Mouse (Mus musculus) hindbrain, embryonic 11.5 days (tissue): Measurements from ENCODE around the gene Bcr. TPM values are rescaled to one million over a fixed set of nuclear protein-coding genes. Genes with fewer than 3 reads are reported as not detected.

Experiments
- ATAC-seq: fragments of 200-750 bp; cut with Nextera tagmentation; 2 replicates; pipeline ENCODE4 v1.8.0; 2017; ENCODE audit warnings: mild to moderate bottlenecking, moderate TSS enrichment, moderate library complexity; ENCODE audit not compliant: low FRiP score
- DNase-seq: peaks from one replicate; pipeline ENCODE4 v3.0.0-alpha.2; 2015; ENCODE audit warnings: low spot score
- H3K27ac ChIP-seq: fragments of 300-500 bp; sonication (generic); 2 replicates; pipeline ENCODE4 v1.5.1; 2014; ENCODE audit warnings: mild to moderate bottlenecking, low read depth, low read length
- H3K27me3 ChIP-seq: fragments of 300-500 bp; sonication (generic); 2 replicates; pipeline ENCODE4 v1.6.1; 2014; ENCODE audit warnings: mild to moderate bottlenecking, low read length, moderate library complexity, mixed read lengths; ENCODE audit not compliant: control insufficient read depth, insufficient read depth
- H3K36me3 ChIP-seq: fragments of 300-500 bp; sonication (generic); 2 replicates; pipeline ENCODE4 v1.6.1; 2014; ENCODE audit warnings: mild to moderate bottlenecking, low read length, moderate library complexity, mixed read lengths; ENCODE audit not compliant: control insufficient read depth, insufficient read depth
- H3K4me1 ChIP-seq: fragments of 300-500 bp; sonication (generic); replicated peaks from 2 replicates; pipeline ENCODE4 v1.6.1; 2014; ENCODE audit warnings: low read length, mixed read lengths; ENCODE audit not compliant: control insufficient read depth, insufficient read depth
- H3K4me2 ChIP-seq: fragments of 300-500 bp; sonication (generic); replicated peaks from 2 replicates; pipeline ENCODE4 v1.6.1; 2014; ENCODE audit warnings: mild to moderate bottlenecking, low read depth, low read length
- H3K4me3 ChIP-seq: fragments of 300-500 bp; sonication (generic); 2 replicates; pipeline ENCODE4 v1.5.1; 2014; ENCODE audit warnings: low read depth, low read length
- H3K9ac ChIP-seq: fragments of 300-500 bp; sonication (generic); 2 replicates; pipeline ENCODE4 v1.6.1; 2014; ENCODE audit warnings: low read depth, low read length
- H3K9me3 ChIP-seq: fragments of 300-500 bp; sonication (generic); 2 replicates; pipeline ENCODE4 v1.6.1; 2016; ENCODE audit warnings: low read length; ENCODE audit not compliant: control insufficient read depth
- WGBS: fragments of 180-500 bp; shearing (Covaris S2); extraction: QIAGEN DNeasy Blood & Tissue Kit; methylation state at CpG from one replicate; pipeline ENCODE4 v1.1.7; 2014; 5-methylcytosine and 5-hydroxymethylcytosine counted together
- polyA plus RNA-seq: library from polyadenylated mRNA; unstranded; fragments of >200 nt; fragmentation: Nextera tagmentation; extraction: Ambion mirVana; gene quantifications from 2 replicates; pipeline ENCODE4 v1.2.1, GENCODE M21; 2014

Bcr gene
- polyA plus RNA-seq, 1 experiment from 2014 or later: 15.2 TPM

GRCm38 (mm10) chr10:75051364-75052074 lies 8.9 kb upstream of the Bcr start:
- Histone ChIP-seq H3K27ac (no peak overlapping the region), H3K9me3 (no peaks in the 10 kb centered on the region), H3K4me1 (peaks cover 3% of the 10 kb centered on the region; the same call in 1 of the 2 replicates), H3K9ac (no peak overlapping the region), H3K27me3 (no peaks in the 10 kb centered on the region), H3K36me3 (no peaks in the 10 kb centered on the region), H3K4me3 (no peak overlapping the region), H3K4me2 (no peak overlapping the region)
- no peak for DNase-seq
- ATAC-seq: no peak
- 95% methylated on average over 21 of the region's 21 CpGs for WGBS

- 85% methylated on average over 8 of the region's 8 CpGs for WGBS
- Histone ChIP-seq H3K9ac (no peak overlapping the region), H3K9me3 (no peaks in the 10 kb centered on the region), H3K4me1 (peaks cover 3% of the 10 kb centered on the region; the same call in 1 of the 2 replicates), H3K4me3 (no peak overlapping the region), H3K4me2 (no peak overlapping the region), H3K27me3 (no peaks in the 10 kb centered on the region), H3K36me3 (no peaks in the 10 kb centered on the region), H3K27ac (no peak overlapping the region)
- no peak for DNase-seq
- no peak for ATAC-seq
Observed at GRCm38 (mm10) chr10:75052902-75053301, 7.5 kb upstream of the Bcr start.

DNA sequence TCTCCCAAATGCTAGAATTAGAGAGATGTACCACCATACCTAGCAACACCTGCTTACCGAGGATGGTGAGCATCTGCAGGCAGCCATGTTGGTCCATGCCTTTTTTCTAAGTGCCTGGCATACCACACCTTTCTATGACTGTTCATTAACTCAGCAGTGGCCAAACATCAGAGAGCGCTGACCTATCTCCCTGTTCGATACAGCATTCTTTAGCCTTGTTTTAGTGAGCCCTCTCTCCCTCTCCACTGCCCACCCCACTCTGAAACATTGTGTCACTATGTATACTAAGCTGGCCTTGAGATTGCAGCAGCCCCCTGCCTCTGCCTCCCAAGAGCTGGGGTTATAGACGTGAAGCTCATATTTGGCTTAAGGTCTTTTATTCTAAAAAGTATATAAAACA lies 6.7 kb upstream of the Bcr start:
- WGBS: 92% methylated on average over 4 of the region's 4 CpGs
- no peak overlapping the region for H3K4me2 ChIP-seq
- no peak for DNase-seq
- H3K9ac ChIP-seq: no peak overlapping the region
- H3K4me3 ChIP-seq: no peak overlapping the region
- no peaks in the 10 kb centered on the region for H3K9me3 ChIP-seq
- H3K4me1 ChIP-seq: peaks cover 3% of the 10 kb centered on the region; the same call in 1 of the 2 replicates
- H3K27ac ChIP-seq: no peak overlapping the region
- H3K36me3 ChIP-seq: no peaks in the 10 kb centered on the region
- no peak for ATAC-seq
- H3K27me3 ChIP-seq: no peaks in the 10 kb centered on the region

- Histone ChIP-seq H3K36me3 (no peaks in the 10 kb centered on the region), H3K9ac (no peak overlapping the region)
- 74% methylated on average over 6 of the region's 6 CpGs for WGBS
Observed at GRCm38 (mm10) chr10:75054125-75054524, 6.3 kb upstream of the Bcr start.

DNA sequence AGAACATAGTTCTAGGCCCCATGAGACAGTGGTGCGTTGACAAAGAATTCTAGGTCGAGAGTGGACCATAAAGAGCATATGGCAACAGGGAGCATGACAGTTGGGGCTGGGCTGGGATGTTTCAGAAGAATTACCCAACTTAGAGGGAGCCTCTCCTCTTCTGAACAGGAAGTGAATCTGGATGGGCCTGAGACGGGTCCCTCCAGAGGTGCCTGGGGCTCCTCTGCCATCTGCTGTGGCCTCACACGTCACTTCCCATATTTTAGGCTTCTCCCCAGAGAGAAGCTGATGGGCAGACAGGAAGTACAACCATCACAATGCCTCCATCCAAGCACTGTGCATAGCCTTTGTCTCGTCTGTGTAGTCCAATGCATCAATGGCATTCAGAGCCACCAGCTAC lies 4.7 kb upstream of the Bcr start:
- no peak for ATAC-seq
- H3K27ac ChIP-seq: 0 out of 2 replicates have a peak overlapping the region, but pooled peaks have one; percentile 36
- WGBS: 56% methylated on average over 5 of the region's 5 CpGs

More at GRCm38 (mm10) chr10:75054125-75054524, 6.3 kb upstream of the Bcr start:
- DNase-seq: no peak
- peaks cover 3% of the 10 kb centered on the region; the same call in 1 of the 2 replicates for H3K4me1 ChIP-seq
- H3K27ac ChIP-seq: no peak overlapping the region
- no peaks in the 10 kb centered on the region for H3K9me3 ChIP-seq
- ATAC-seq: no peak
- no peak overlapping the region for H3K4me2 ChIP-seq
- no peaks in the 10 kb centered on the region for H3K27me3 ChIP-seq
- H3K4me3 ChIP-seq: no peak overlapping the region

DNA sequence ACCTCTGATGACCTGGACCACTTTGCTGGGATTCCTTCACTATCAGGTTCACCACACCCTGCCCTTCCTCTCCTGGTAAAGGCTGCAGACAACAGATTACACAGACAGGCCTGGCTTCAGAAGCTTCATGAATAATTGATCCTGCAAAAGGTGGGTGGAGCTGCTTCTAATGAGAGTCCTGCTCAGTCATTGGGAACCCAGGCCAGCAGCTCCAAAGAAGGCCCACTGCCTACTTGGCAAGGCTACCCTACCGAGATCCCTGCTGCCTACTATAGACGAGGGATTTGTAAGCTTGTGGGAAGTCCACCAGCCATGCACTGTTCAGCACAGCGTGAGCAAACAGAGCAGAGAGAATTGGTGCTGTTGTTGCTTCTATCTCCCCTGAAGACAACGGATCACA lies 4.1 kb upstream of the Bcr start:
- no peaks in the 10 kb centered on the region for H3K9me3 ChIP-seq
- H3K27me3 ChIP-seq: no peaks in the 10 kb centered on the region
- ATAC-seq (peak; percentile 23; the same call in 1 of the 2 replicates), DNase-seq (peak; percentile 47)
- H3K27ac ChIP-seq: peak overlapping the region; percentile 30; the same call in 1 of the 2 replicates
- H3K4me3 ChIP-seq: no peak overlapping the region
- 4% methylated on average over 4 of the region's 4 CpGs for WGBS
- no peak overlapping the region for H3K9ac ChIP-seq
- H3K4me1 ChIP-seq: peaks cover 5% of the 10 kb centered on the region; the same call in 1 of the 2 replicates
- H3K4me2 ChIP-seq: no peak overlapping the region
- H3K36me3 ChIP-seq: no peaks in the 10 kb centered on the region

More for the DNA sequence above, 4.7 kb upstream of the Bcr start:
- H3K4me1 ChIP-seq: peaks cover 5% of the 10 kb centered on the region; the same call in 1 of the 2 replicates
- no peak overlapping the region for H3K9ac ChIP-seq
- no peak overlapping the region for H3K4me3 ChIP-seq
- no peaks in the 10 kb centered on the region for H3K36me3 ChIP-seq
- H3K4me2 ChIP-seq: no peak overlapping the region
- H3K27me3 ChIP-seq: no peaks in the 10 kb centered on the region
- no peaks in the 10 kb centered on the region for H3K9me3 ChIP-seq
- no peak for DNase-seq

GRCm38 (mm10) chr10:75058336-75058735 lies 2.1 kb upstream of the Bcr start:
- 90% methylated on average over 8 of the region's 8 CpGs for WGBS
- H3K27ac ChIP-seq: no peak overlapping the region
- H3K4me2 ChIP-seq: no peak overlapping the region
- no peaks in the 10 kb centered on the region for H3K9me3 ChIP-seq
- no peaks in the 10 kb centered on the region for H3K36me3 ChIP-seq
- no peak for ATAC-seq
- H3K4me3 ChIP-seq: no peak overlapping the region
- no peak for DNase-seq
- peaks cover 4% of the 10 kb centered on the region; the same call in 1 of the 2 replicates for H3K27me3 ChIP-seq
- no peak overlapping the region for H3K9ac ChIP-seq
- H3K4me1 ChIP-seq: peaks cover 11% of the 10 kb centered on the region

GRCm38 (mm10) chr10:75058761-75059395 lies 1.5 kb upstream of the Bcr start:
- no peak overlapping the region for H3K4me3 ChIP-seq
- H3K27me3 ChIP-seq: peaks cover 4% of the 10 kb centered on the region; the same call in 1 of the 2 replicates
- H3K36me3 ChIP-seq: no peaks in the 10 kb centered on the region
- no peak overlapping the region for H3K27ac ChIP-seq
- 19% methylated on average over 9 of the region's 9 CpGs for WGBS
- peak; percentile 9; the same call in 1 of the 2 replicates for ATAC-seq
- H3K4me2 ChIP-seq: no peak overlapping the region; the same call in 1 of the 2 replicates
- no peak overlapping the region for H3K9ac ChIP-seq
- H3K4me1 ChIP-seq: peaks cover 12% of the 10 kb centered on the region
- H3K9me3 ChIP-seq: no peaks in the 10 kb centered on the region
- DNase-seq: peak; percentile 48
